Mouse (Mus musculus) MEL (cell line): Measurements from ENCODE around the gene Gstm6. TPM values are rescaled to one million over a fixed set of nuclear protein-coding genes. Genes with fewer than 3 reads are reported as not detected.
"Not testable (repeated sequence)": the region's sequence is repeated elsewhere in the genome, so short reads cannot be mapped to it uniquely, and the experiment has no call there.

Source experiments
- DNase-seq: peaks from one replicate; pipeline ENCODE4 v3.0.0; 2011; ENCODE audit warnings: low read depth, low spot score
- H3K27ac ChIP-seq: 2 replicates; pipeline ENCODE4 v1.5.1; 2012; ENCODE audit warnings: low read depth, mild to moderate bottlenecking, control low read depth, low read length, moderate library complexity; ENCODE audit not compliant: control insufficient read depth
- H3K27me3 ChIP-seq, 2 experiments: fragments of 150-350 bp in 1 of 2; sonication (generic) in 1 of 2; 2 replicates each; pipeline ENCODE4 v1.6.1; 2012; ENCODE audit warnings: low read length in 2 of 2, mild to moderate bottlenecking in 2 of 2, improper control_type of control experiment in 1 of 2, moderate library complexity in 1 of 2; ENCODE audit not compliant: insufficient read depth in 2 of 2, control insufficient read depth in 1 of 2
- H3K36me3 ChIP-seq, 2 experiments: 2 replicates each; pipeline ENCODE4 v1.6.1; 2012 to 2014; ENCODE audit warnings: low read length in 2 of 2, improper control_type of control experiment in 1 of 2, inconsistent platforms in 1 of 2, mild to moderate bottlenecking in 1 of 2; ENCODE audit not compliant: insufficient read depth in 2 of 2, control insufficient read depth in 1 of 2
- H3K4me1 ChIP-seq, 2 experiments: fragments of 150-350 bp in 1 of 2; sonication (generic) in 1 of 2; 2 replicates each; pipeline ENCODE4 v1.6.1; 2012; ENCODE audit warnings: low read length in 2 of 2, improper control_type of control experiment in 1 of 2, mild to moderate bottlenecking in 1 of 2; ENCODE audit not compliant: insufficient read depth in 2 of 2, control insufficient read depth in 1 of 2
- H3K4me3 ChIP-seq, 2 experiments: fragments of 150-350 bp in 1 of 2; sonication (generic) in 1 of 2; 2 replicates each; pipeline ENCODE4 v1.5.1; 2012; ENCODE audit warnings: low read depth in 2 of 2, low read length in 2 of 2, mild to moderate bottlenecking in 2 of 2, moderate library complexity in 2 of 2, control low read depth in 1 of 2, improper control_type of control experiment in 1 of 2; ENCODE audit not compliant: control insufficient read depth in 1 of 2, insufficient read depth in 1 of 2
- H3K79me2 ChIP-seq: 2 replicates; pipeline ENCODE4 v1.6.1; 2012; ENCODE audit warnings: mild to moderate bottlenecking, low read length, moderate library complexity; ENCODE audit not compliant: control insufficient read depth, poor library complexity, insufficient read depth
- H3K9ac ChIP-seq: 2 replicates; pipeline ENCODE4 v1.6.1; 2012; ENCODE audit warnings: low read depth, mild to moderate bottlenecking, control low read depth, low read length, moderate library complexity; ENCODE audit not compliant: control insufficient read depth, poor library complexity, severe bottlenecking
- H3K9me3 ChIP-seq: fragments of 150-350 bp; sonication (generic); replicated peaks from 2 replicates; pipeline ENCODE4 v1.6.1; 2012; ENCODE audit warnings: mild to moderate bottlenecking, low read length, improper control_type of control experiment, moderate library complexity; ENCODE audit not compliant: insufficient read depth
- BHLHE40 ChIP-seq: IDR thresholded peaks from 2 replicates; pipeline ENCODE4 v1.6.1; 2012; ENCODE audit warnings: low read depth, mild to moderate bottlenecking, inconsistent platforms, low read length, improper control_type of control experiment, borderline replicate concordance
- CHD1 ChIP-seq: IDR thresholded peaks from 2 replicates; pipeline ENCODE4 v1.6.1; 2012; ENCODE audit warnings: low read depth, mild to moderate bottlenecking, inconsistent platforms, low read length, improper control_type of control experiment
- CTCF ChIP-seq, 3 experiments: IDR thresholded peaks in 2 of 3; conservative IDR thresholded peaks in 1 of 3; 2 replicates each; pipeline ENCODE4 v1.5.1; 2011 to 2012; ENCODE audit warnings: low read length in 3 of 3, low read depth in 2 of 3, mild to moderate bottlenecking in 2 of 3, improper control_type of control experiment in 1 of 3, inconsistent platforms in 1 of 3, mixed read lengths in 1 of 3, moderate library complexity in 1 of 3; ENCODE audit not compliant: control insufficient read depth in 1 of 3, insufficient read depth in 1 of 3, poor library complexity in 1 of 3, severe bottlenecking in 1 of 3
- E2F4 ChIP-seq: IDR thresholded peaks from 2 replicates; pipeline ENCODE4 v1.6.1; 2011; ENCODE audit warnings: low read depth, low read length, improper control_type of control experiment, borderline replicate concordance
- ELF1 ChIP-seq: IDR thresholded peaks from 2 replicates; pipeline ENCODE4 v1.6.1; 2014; ENCODE audit warnings: low read depth, mild to moderate bottlenecking, inconsistent platforms, low read length, improper control_type of control experiment, moderate library complexity
- ETS1 ChIP-seq: IDR thresholded peaks from 2 replicates; pipeline ENCODE4 v1.6.1; 2012; ENCODE audit warnings: low read depth, mild to moderate bottlenecking, inconsistent platforms, low read length, improper control_type of control experiment, moderate library complexity
- GABPA ChIP-seq: IDR thresholded peaks from 2 replicates; pipeline ENCODE4 v1.6.1; 2012; ENCODE audit warnings: low read depth, mild to moderate bottlenecking, inconsistent platforms, low read length, improper control_type of control experiment, moderate library complexity
- HCFC1 ChIP-seq: IDR thresholded peaks from 2 replicates; pipeline ENCODE4 v1.6.1; 2012; ENCODE audit warnings: low read depth, mild to moderate bottlenecking, inconsistent platforms, low read length, improper control_type of control experiment, moderate library complexity
- JUND ChIP-seq: IDR thresholded peaks from 2 replicates; pipeline ENCODE4 v1.6.1; 2011; ENCODE audit warnings: low read depth, mild to moderate bottlenecking, improper control_type of control experiment, low read length
- KAT2A ChIP-seq: conservative IDR thresholded peaks from 2 replicates; pipeline ENCODE4 v1.6.1; 2012; ENCODE audit warnings: low read depth, low read length, improper control_type of control experiment, inconsistent platforms
- MAFK ChIP-seq: IDR thresholded peaks from 2 replicates; pipeline ENCODE4 v1.6.1; 2011; ENCODE audit warnings: low read depth, mild to moderate bottlenecking, low read length, improper control_type of control experiment, borderline replicate concordance
- MAX ChIP-seq: IDR thresholded peaks from 2 replicates; pipeline ENCODE4 v1.6.1; 2011; ENCODE audit warnings: low read length, improper control_type of control experiment
- NELFE ChIP-seq: IDR thresholded peaks from 2 replicates; pipeline ENCODE4 v1.6.1; 2011; ENCODE audit warnings: low read depth, low read length, improper control_type of control experiment
- POLR2A ChIP-seq, 2 experiments: IDR thresholded peaks; 2 replicates each; pipeline ENCODE4 v1.6.1; 2011 to 2012; ENCODE audit warnings: low read length in 2 of 2, mild to moderate bottlenecking in 2 of 2, control low read depth in 1 of 2, improper control_type of control experiment in 1 of 2, low read depth in 1 of 2, moderate library complexity in 1 of 2; ENCODE audit not compliant: control insufficient read depth in 1 of 2, insufficient read depth in 1 of 2, poor library complexity in 1 of 2
- POLR2AphosphoS5 ChIP-seq: IDR thresholded peaks from 2 replicates; pipeline ENCODE4 v1.6.1; 2012; ENCODE audit warnings: low read depth, borderline replicate concordance, mild to moderate bottlenecking, inconsistent platforms, low read length, moderate library complexity, mixed read lengths
- RAD21 ChIP-seq: IDR thresholded peaks from 2 replicates; pipeline ENCODE4 v1.6.1; 2011; ENCODE audit warnings: mild to moderate bottlenecking, low read depth, low read length, improper control_type of control experiment
- RCOR1 ChIP-seq: IDR thresholded peaks from 2 replicates; pipeline ENCODE4 v1.6.1; 2012; ENCODE audit warnings: low read depth, mild to moderate bottlenecking, inconsistent platforms, low read length, improper control_type of control experiment
- SMC3 ChIP-seq: IDR thresholded peaks from 2 replicates; pipeline ENCODE4 v1.6.1; 2011; ENCODE audit warnings: low read depth, low read length, improper control_type of control experiment
- TBP ChIP-seq: IDR thresholded peaks from 2 replicates; pipeline ENCODE4 v1.8.0; 2011; ENCODE audit warnings: low read depth, low read length, improper control_type of control experiment
- USF1 ChIP-seq: IDR thresholded peaks from 2 replicates; pipeline ENCODE4 v1.6.1; 2014; ENCODE audit warnings: low read depth, mild to moderate bottlenecking, inconsistent platforms, low read length, improper control_type of control experiment, moderate library complexity
- ZC3H11A ChIP-seq: IDR thresholded peaks from 2 replicates; pipeline ENCODE4 v1.6.1; 2012; ENCODE audit warnings: low read depth, mild to moderate bottlenecking, inconsistent platforms, low read length, improper control_type of control experiment
- ZNF384 ChIP-seq: IDR thresholded peaks from 2 replicates; pipeline ENCODE4 v1.6.1; 2012; ENCODE audit warnings: low read depth, mild to moderate bottlenecking, inconsistent platforms, low read length, improper control_type of control experiment
- polyA plus RNA-seq, 2 experiments: library from polyadenylated mRNA; stranded (reverse) in 1 of 2; unstranded in 1 of 2; fragments of >175 nt in 1 of 2; fragments of >200 nt in 1 of 2; gene quantifications; 2 replicates each; pipeline versions ENCODE4 v1.2.1 to v1.2.4; 2012; ENCODE audit warnings: low replicate concordance in 2 of 2, low read depth in 1 of 2; ENCODE audit not compliant: insufficient read length in 2 of 2, insufficient read depth in 1 of 2, missing spikeins in 1 of 2
- total RNA-seq: library from RNA; depleted of rRNA; stranded (reverse); fragments of 300-350 nt; gene quantifications from 2 replicates; pipeline ENCODE4 v1.2.3, GENCODE M21; 2012

The Gstm6 gene
- total and polyA plus RNA-seq, 3 experiments, result 0.13 TPM; not detected in 2

DNA sequence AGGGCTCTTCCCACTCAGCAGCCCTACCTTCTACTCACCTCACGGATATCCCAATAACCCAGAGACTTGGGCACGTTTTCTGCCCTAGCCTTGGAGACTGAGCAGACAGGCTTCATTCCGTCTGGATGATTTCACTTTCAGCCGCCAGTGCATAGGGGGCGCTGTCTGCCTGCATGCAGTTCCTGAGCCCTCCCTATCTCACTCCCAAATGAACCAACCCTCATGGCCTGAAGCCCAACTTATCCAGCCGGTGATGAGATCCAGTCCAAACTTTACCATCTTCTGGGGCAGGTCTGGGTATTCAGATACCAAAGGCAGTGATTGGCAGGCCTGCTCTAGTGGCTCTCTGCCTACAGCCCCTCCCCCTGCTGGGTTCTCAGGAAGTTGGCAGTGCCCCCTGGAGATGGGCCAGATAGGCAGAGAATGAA is 9.8 kb upstream of the Gstm6 start:
- Histone ChIP-seq H3K9me3 (no peaks in the 10 kb centered on the region), H3K4me3 (no peak overlapping the region), H3K4me1 (no peaks in the 10 kb centered on the region), H3K79me2 (no peaks in the 10 kb centered on the region), H3K27ac (no peak overlapping the region), H3K27me3 (peaks cover 2 to 6% of the 10 kb centered on the region in 2 experiments), H3K36me3 (no peaks in the 10 kb centered on the region), H3K9ac (no peak overlapping the region)
- peak; percentile 45 for TF ChIP-seq ZC3H11A
- TF ChIP-seq CTCF (IDR thresholded peaks at IDR 0.05 in 2 of 3, conservative IDR thresholded peaks at IDR 0.05 in 1 of 3; ENCODE audit: control insufficient read depth in 1 of 3, insufficient read depth in 1 of 3, low read depth in 2 of 3, low read length in 3 of 3, poor library complexity in 1 of 3, severe bottlenecking in 1 of 3), result peak; percentile 75 to 93 (median 79)
- peak; percentile 52 for TF ChIP-seq SMC3
- TF ChIP-seq JUND, result no peak
- TF ChIP-seq RAD21, result peak; percentile 59
- peak; percentile 66 for DNase-seq

DNA sequence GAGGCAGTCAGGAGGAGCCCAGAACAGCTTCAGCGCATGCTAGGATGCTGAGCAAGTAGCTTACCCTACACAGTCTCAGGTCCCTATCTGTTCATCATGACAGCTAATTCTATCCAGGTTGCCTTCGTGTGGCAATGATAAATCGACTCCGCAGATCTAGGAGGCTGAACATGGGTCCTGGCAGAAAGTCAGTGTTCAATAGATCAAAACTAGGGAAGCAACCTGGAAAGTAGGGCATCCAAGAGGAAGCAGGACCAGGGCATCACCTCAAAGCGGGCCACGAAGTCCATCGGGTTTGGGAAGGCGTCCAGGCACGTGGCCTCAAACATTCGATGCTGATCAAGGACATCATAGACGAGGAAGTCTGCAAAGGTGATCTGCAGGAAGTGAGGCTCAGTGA is 7.0 kb upstream of the Gstm6 start:
- no peak for TF ChIP-seq ETS1
- TF ChIP-seq USF1, result no peak
- no peak for TF ChIP-seq CHD1
- TF ChIP-seq BHLHE40, result no peak
- no peak for TF ChIP-seq POLR2A (IDR thresholded peaks at IDR 0.05; ENCODE audit: control insufficient read depth in 1 of 2, insufficient read depth in 1 of 2, low read depth in 1 of 2, low read length in 2 of 2, poor library complexity in 1 of 2)
- TF ChIP-seq HCFC1, result no peak
- no peak for TF ChIP-seq GABPA
- no peak for TF ChIP-seq E2F4
- TF ChIP-seq SMC3, result no peak
- TF ChIP-seq POLR2AphosphoS5, result no peak
- TF ChIP-seq ZNF384, result no peak
- TF ChIP-seq NELFE, result no peak
- TF ChIP-seq ELF1, result no peak
- TF ChIP-seq RCOR1, result no peak
- no peak for TF ChIP-seq TBP
- no peak for TF ChIP-seq MAX
- TF ChIP-seq CTCF (IDR thresholded peaks at IDR 0.05 in 2 of 3, conservative IDR thresholded peaks at IDR 0.05 in 1 of 3; ENCODE audit: control insufficient read depth in 1 of 3, insufficient read depth in 1 of 3, low read depth in 2 of 3, low read length in 3 of 3, poor library complexity in 1 of 3, severe bottlenecking in 1 of 3), result no peak
- TF ChIP-seq MAFK, result no peak
- TF ChIP-seq KAT2A, result no peak
- no peaks in the 10 kb centered on the region for H3K36me3 ChIP-seq
- no peaks in the 10 kb centered on the region for H3K4me1 ChIP-seq
- peaks cover 0 to 3% of the 10 kb centered on the region in 2 experiments; a peak in 3 of 4 replicates for H3K27me3 ChIP-seq
- no peaks in the 10 kb centered on the region for H3K9me3 ChIP-seq
- H3K9ac ChIP-seq, result no peak overlapping the region
- no peak overlapping the region for H3K27ac ChIP-seq
- H3K4me3 ChIP-seq, result no peak overlapping the region
- DNase-seq, result no peak
- H3K79me2 ChIP-seq, result no peaks in the 10 kb centered on the region

DNA sequence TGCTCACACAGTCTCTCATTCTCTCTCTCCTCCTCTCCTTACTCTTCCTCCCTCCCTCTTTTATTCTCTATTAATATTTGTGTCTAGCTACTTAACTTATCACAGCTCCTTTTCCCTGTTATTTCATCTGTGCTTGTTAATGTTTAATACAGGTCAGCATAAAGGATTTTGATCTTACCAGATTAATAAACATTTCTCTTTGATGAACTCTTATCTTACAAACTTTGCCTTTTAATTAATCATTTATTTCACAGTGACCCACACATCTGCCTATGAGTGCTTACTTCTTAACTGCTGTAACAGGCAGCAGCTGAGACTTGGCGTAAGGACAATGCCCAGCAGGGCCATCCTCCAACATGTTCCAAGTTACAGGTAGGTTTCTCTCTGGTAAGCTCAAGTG is 5.9 kb upstream of the Gstm6 start:
- H3K27me3 ChIP-seq, result not testable (repeated sequence)

More for the DNA sequence above, 5.9 kb upstream of the Gstm6 start:
- not testable (repeated sequence) for H3K9me3 ChIP-seq, H3K9ac ChIP-seq, DNase-seq, H3K27ac ChIP-seq, H3K4me3 ChIP-seq, H3K36me3 ChIP-seq, H3K4me1 ChIP-seq, H3K79me2 ChIP-seq
